In the genomic region with DNA sequence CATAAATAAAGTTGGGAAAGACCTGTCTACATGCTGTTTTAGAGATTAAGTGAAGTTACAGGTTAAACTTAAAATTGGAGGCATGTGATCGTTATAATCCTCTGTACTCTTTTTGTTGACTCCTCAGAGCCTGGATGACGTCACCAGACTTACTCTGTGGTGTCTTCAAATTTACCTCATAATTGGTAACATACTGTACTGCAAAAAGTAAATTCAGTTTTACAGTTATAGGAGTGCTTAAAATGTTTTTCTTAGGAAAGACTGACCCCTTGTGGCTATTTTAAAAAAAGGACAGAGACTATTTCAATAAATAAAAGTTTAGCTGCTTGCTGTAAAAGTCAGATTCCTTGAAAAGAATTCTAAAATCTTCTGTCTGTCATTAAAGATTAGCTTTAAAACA, we compare ENCODE assay signal across 10 mouse cellular contexts. TPM values are rescaled to one million over a fixed set of nuclear protein-coding genes. Genes with fewer than 3 reads are reported as not detected.
DNase-seq lines count a peak whose midpoint lies in the region; ATAC-seq and TF ChIP-seq lines count a peak whose summit lies in the region.
"Had no signal": no experiment of that assay in that cellular context is flagged by ENCODE, and none has a peak within 500 bp of the region (broad histone marks: within the 10 kb centered on the region; RNA-seq: fewer than 3 reads in every experiment).

No protein-coding gene starts in this region.

- no peak overlapping the region for H3K27ac ChIP-seq in limb, embryonic 14.5 days (replicated peaks; ENCODE audit: low read depth, low read length)
- H3K27ac ChIP-seq in limb, embryonic 10.5 days: no peak overlapping the region
- H3K27ac ChIP-seq in forebrain, embryonic 16.5 days (ENCODE audit: low read length): no peak overlapping the region
- H3K27ac ChIP-seq: midbrain, embryonic 12.5 days had no signal

- WGBS in limb, embryonic 14.5 days: 34% methylated on average over 2 of the region's 2 CpGs
- 70% methylated on average over 2 of the region's 2 CpGs for WGBS in limb, embryonic 10.5 days
- 57% methylated on average over 2 of the region's 2 CpGs for WGBS in forebrain, embryonic 16.5 days

- H3K4me3 ChIP-seq in limb, embryonic 14.5 days (replicated peaks; ENCODE audit: low read length): no peak overlapping the region
- no peak overlapping the region for H3K4me3 ChIP-seq in limb, embryonic 10.5 days
- H3K4me3 ChIP-seq in forebrain, embryonic 16.5 days (replicated peaks; ENCODE audit: low read length): no peak overlapping the region
- H3K4me3 ChIP-seq: erythroblast, embryonic 14.5 days; midbrain, embryonic 12.5 days had no signal

- ATAC-seq in cerebellum, adult (ENCODE audit: insufficient number of reproducible peaks, low FRiP score, low TSS enrichment): no peak
- ATAC-seq in limb, embryonic 14.5 days (ENCODE audit: low FRiP score, low read depth): peak; percentile 30; the same call in 1 of the 2 replicates
- ATAC-seq in forebrain, embryonic 16.5 days: no peak; the same call in 1 of the 2 replicates

- H3K4me2 ChIP-seq in limb, embryonic 14.5 days (replicated peaks; ENCODE audit: low read depth, low read length, severe bottlenecking): no peak overlapping the region
- no peak overlapping the region for H3K4me2 ChIP-seq in forebrain, embryonic 16.5 days (ENCODE audit: low read length)
- H3K4me2 ChIP-seq: midbrain, embryonic 12.5 days had no signal

- no peak overlapping the region for H3K9ac ChIP-seq in limb, embryonic 14.5 days (ENCODE audit: low read depth, low read length, severe bottlenecking)
- no peak overlapping the region for H3K9ac ChIP-seq in forebrain, embryonic 16.5 days (replicated peaks; ENCODE audit: low read depth, low read length)
- H3K9ac ChIP-seq: midbrain, embryonic 12.5 days had no signal

- no peaks in the 10 kb centered on the region for H3K4me1 ChIP-seq in limb, embryonic 14.5 days (ENCODE audit: control insufficient read depth, insufficient read depth, low read length)
- no peaks in the 10 kb centered on the region for H3K4me1 ChIP-seq in limb, embryonic 10.5 days
- no peaks in the 10 kb centered on the region for H3K4me1 ChIP-seq in forebrain, embryonic 16.5 days (replicated peaks; ENCODE audit: control insufficient read depth, insufficient read depth, low read length)
- H3K4me1 ChIP-seq: midbrain, embryonic 12.5 days had no signal

- peaks cover 14% of the 10 kb centered on the region for H3K36me3 ChIP-seq in limb, embryonic 14.5 days (ENCODE audit: control insufficient read depth, insufficient read depth, low read length)
- H3K36me3 ChIP-seq in limb, embryonic 10.5 days: peaks cover 8% of the 10 kb centered on the region
- no peaks in the 10 kb centered on the region for H3K36me3 ChIP-seq in forebrain, embryonic 16.5 days (ENCODE audit: control insufficient read depth, insufficient read depth)
- H3K36me3 ChIP-seq: midbrain, embryonic 12.5 days had no signal

- no peaks in the 10 kb centered on the region for H3K27me3 ChIP-seq in limb, embryonic 14.5 days (ENCODE audit: control insufficient read depth, insufficient read depth, low read length)
- no peaks in the 10 kb centered on the region for H3K27me3 ChIP-seq in limb, embryonic 10.5 days (ENCODE audit: low read depth, poor library complexity, severe bottlenecking)
- no peaks in the 10 kb centered on the region for H3K27me3 ChIP-seq in forebrain, embryonic 16.5 days (replicated peaks; ENCODE audit: control insufficient read depth, insufficient read depth, low read length)
- H3K27me3 ChIP-seq: midbrain, embryonic 12.5 days had no signal

- peak; percentile 41 for DNase-seq in cerebellum, adult 9-10 months
- DNase-seq in limb, embryonic 14.5 days (ENCODE audit: low spot score): peak; percentile 85
- DNase-seq in limb, embryonic 10.5 days (ENCODE audit: low spot score): no peak
- DNase-seq in adipocyte (ENCODE audit: low spot score): peak; percentile 82
- peak; percentile 76 for DNase-seq in naive thymus-derived CD4-positive, alpha-beta T cell, adult 2 months (ENCODE audit: low read depth)
- DNase-seq in adrenal gland, postnatal 14 days: no peak

- no peaks in the 10 kb centered on the region for H3K9me3 ChIP-seq in limb, embryonic 14.5 days (ENCODE audit: control insufficient read depth, low read length)
- H3K9me3 ChIP-seq in limb, embryonic 10.5 days (replicated peaks): no peaks in the 10 kb centered on the region
- H3K9me3 ChIP-seq in forebrain, embryonic 16.5 days (ENCODE audit: control insufficient read depth, low read length): no peaks in the 10 kb centered on the region
- H3K9me3 ChIP-seq: midbrain, embryonic 12.5 days had no signal

- no peak for TF ChIP-seq POLR2A in limb, embryonic 14.5 days (IDR thresholded peaks at IDR 0.05; ENCODE audit: borderline replicate concordance, extremely low read depth, insufficient read depth, insufficient read length)

RNA-seq across cellular contexts. Expression of a gene that starts 32.1 kb away (rescaled TPM):
- polyA plus RNA-seq in limb, embryonic 14.5 days (2012; rRNA removed): 19.0 and 19.9 TPM in 2 replicates
- 7.7 and 10.2 TPM in 2 replicates for polyA plus RNA-seq in limb, embryonic 14.5 days (2014; fragmentation: Nextera tagmentation; extraction: Ambion mirVana)
- polyA plus RNA-seq in limb, embryonic 10.5 days (2016; fragmentation: Nextera tagmentation; extraction: Ambion mirVana): 3.2 and 5.1 TPM in 2 replicates
- 8.3 and 9.0 TPM in 2 replicates for polyA plus RNA-seq in forebrain, embryonic 16.5 days (2015; fragmentation: Nextera tagmentation; extraction: Ambion mirVana)
- total RNA-seq in adrenal gland, postnatal 14 days (2021): 28.2 and 29.0 TPM in 2 replicates

Comparison
In these comparisons a context has a peak if more than half of its experiments do, and no peak if none do; other contexts are left out.
1. DNase-seq: peak in cerebellum, adult 9-10 months (single experiment), limb, embryonic 14.5 days (single experiment), adipocyte (single experiment) and naive thymus-derived CD4-positive, alpha-beta T cell, adult 2 months (single experiment); none in limb, embryonic 10.5 days (single experiment) and adrenal gland, postnatal 14 days (single experiment).